Mouse (Mus musculus) G1E-ER4 (cell line): ENCODE results near the gene Setd4. TPM values are rescaled to one million over a fixed set of nuclear protein-coding genes. Genes with fewer than 3 reads are reported as not detected.

Experiments used
- GATA1 ChIP-seq: IDR thresholded peaks from one replicate; pipeline ENCODE4 v1.8.0; 2012; ENCODE audit warnings: low read length, inconsistent platforms
- polyA plus RNA-seq: library from polyadenylated mRNA; stranded (reverse); fragments of >175 nt; gene quantifications from 2 replicates; pipeline ENCODE4 v1.2.3, GENCODE M21; 2012

Gene Setd4
- polyA plus RNA-seq, 1 experiment: 1.7 TPM

- no peak for TF ChIP-seq GATA1
Measured at GRCm38 (mm10) chr16:93575574-93575973, 28.3 kb downstream of the Setd4 start.

- TF ChIP-seq GATA1: no peak
Measured at GRCm38 (mm10) chr16:93574521-93575191, 29.2 kb downstream of the Setd4 start.

GRCm38 (mm10) chr16:93573434-93573833 is 30.4 kb downstream of the Setd4 start:
- no peak for TF ChIP-seq GATA1

- no peak for TF ChIP-seq GATA1
Measured at GRCm38 (mm10) chr16:93572383-93572782, 31.5 kb downstream of the Setd4 start.

GRCm38 (mm10) chr16:93558499-93558898 is 45.4 kb downstream of the Setd4 start:
- no peak for TF ChIP-seq GATA1

GRCm38 (mm10) chr16:93557646-93558045 is 46.2 kb downstream of the Setd4 start:
- TF ChIP-seq GATA1: no peak

- no peak for TF ChIP-seq GATA1
Measured at GRCm38 (mm10) chr16:93552686-93553513, 51.0 kb downstream of the Setd4 start.

- TF ChIP-seq GATA1: no peak
Measured at GRCm38 (mm10) chr16:93549287-93549686, 54.6 kb downstream of the Setd4 start.

GRCm38 (mm10) chr16:93548045-93548444 is 55.8 kb downstream of the Setd4 start:
- no peak for TF ChIP-seq GATA1

- no peak for TF ChIP-seq GATA1
Measured at GRCm38 (mm10) chr16:93547122-93547521, 56.7 kb downstream of the Setd4 start.

GRCm38 (mm10) chr16:93546354-93546965 is 57.4 kb downstream of the Setd4 start:
- no peak for TF ChIP-seq GATA1

GRCm38 (mm10) chr16:93544931-93545330 is 58.9 kb downstream of the Setd4 start:
- TF ChIP-seq GATA1: no peak

GRCm38 (mm10) chr16:93543704-93544103 is 60.2 kb downstream of the Setd4 start:
- TF ChIP-seq GATA1: no peak

- TF ChIP-seq GATA1: no peak
Measured at GRCm38 (mm10) chr16:93539891-93540290, 64.0 kb downstream of the Setd4 start.

- no peak for TF ChIP-seq GATA1
Measured at GRCm38 (mm10) chr16:93535151-93535853, 68.6 kb downstream of the Setd4 start.

Other genes starting within 250 kb of the Setd4 start
- 75.8 and 94.1 TPM in 2 replicates for gene Cbr1, start 1.8 kb upstream of the Setd4 start, polyA plus RNA-seq
- not detected in 2 replicates for gene Gm5678, start 24.0 kb upstream of the Setd4 start, polyA plus RNA-seq
- not detected in 2 replicates for gene Cbr3, start 79.2 kb upstream of the Setd4 start, polyA plus RNA-seq
- 0.59 and 0.77 TPM in 2 replicates for gene Dop1b, start 107.8 kb upstream of the Setd4 start, polyA plus RNA-seq
- 10.7 and 12.2 TPM in 2 replicates for gene Morc3, start 228.1 kb upstream of the Setd4 start, polyA plus RNA-seq